Mouse (Mus musculus) midbrain, embryonic 14.5 days (tissue): ENCODE measurements around the gene 1600002K03Rik. TPM values are rescaled to one million over a fixed set of nuclear protein-coding genes. Genes with fewer than 3 reads are reported as not detected.

Experiments used
- ATAC-seq: fragments of 200-750 bp; cut with Nextera tagmentation; 2 replicates; pipeline ENCODE4 v1.8.0; 2017; ENCODE audit warnings: moderate number of reproducible peaks, moderate library complexity; ENCODE audit not compliant: low FRiP score, low TSS enrichment
- DNase-seq: peaks from one replicate; pipeline ENCODE4 v3.0.0-alpha.2; 2015
- H3K27ac ChIP-seq: fragments of 300-500 bp; sonication (generic); replicated peaks from 2 replicates; pipeline ENCODE4 v1.5.1; 2014; ENCODE audit warnings: mild to moderate bottlenecking, low read depth, low read length, moderate library complexity
- H3K27me3 ChIP-seq: fragments of 300-500 bp; sonication (generic); 2 replicates; pipeline ENCODE4 v1.6.1; 2014; ENCODE audit warnings: low read length, control low read depth, mixed read lengths; ENCODE audit not compliant: control insufficient read depth, insufficient read depth
- H3K36me3 ChIP-seq: fragments of 300-500 bp; sonication (generic); 2 replicates; pipeline ENCODE4 v1.6.1; 2014; ENCODE audit warnings: low read length, control low read depth; ENCODE audit not compliant: control insufficient read depth, insufficient read depth
- H3K4me1 ChIP-seq: fragments of 300-500 bp; sonication (generic); 2 replicates; pipeline ENCODE4 v1.6.1; 2014; ENCODE audit warnings: mild to moderate bottlenecking, antibody characterized with exemption, low read length, control low read depth; ENCODE audit not compliant: control insufficient read depth, insufficient read depth
- H3K4me2 ChIP-seq: fragments of 300-500 bp; sonication (generic); 2 replicates; pipeline ENCODE4 v1.6.1; 2014; ENCODE audit warnings: mild to moderate bottlenecking, low read length, moderate library complexity
- H3K4me3 ChIP-seq: fragments of 300-500 bp; sonication (generic); replicated peaks from 2 replicates; pipeline ENCODE4 v1.5.1; 2014; ENCODE audit warnings: low read depth, low read length
- H3K9ac ChIP-seq: fragments of 300-500 bp; sonication (generic); replicated peaks from 2 replicates; pipeline ENCODE4 v1.6.1; 2014; ENCODE audit warnings: mild to moderate bottlenecking, low read length, moderate library complexity
- H3K9me3 ChIP-seq: fragments of 300-500 bp; sonication (generic); 2 replicates; pipeline ENCODE4 v1.6.1; 2016; ENCODE audit warnings: low read length, control low read depth, mixed read lengths; ENCODE audit not compliant: control insufficient read depth
- WGBS: fragments of 180-500 bp; shearing (Covaris S2); extraction: QIAGEN DNeasy Blood & Tissue Kit; methylation state at CpG from one replicate; pipeline ENCODE4 v1.1.7; 2014; 5-methylcytosine and 5-hydroxymethylcytosine counted together
- polyA plus RNA-seq: library from polyadenylated mRNA; unstranded; fragments of >200 nt; fragmentation: Nextera tagmentation; extraction: Ambion mirVana; gene quantifications from 2 replicates; pipeline ENCODE4 v1.2.1, GENCODE M21; 2014

Gene 1600002K03Rik
- polyA plus RNA-seq, 1 experiment from 2014 or later: 5.7 TPM

GRCm38 (mm10) chr10:80156002-80156751, 16.6 kb upstream of the 1600002K03Rik start:
- Histone ChIP-seq H3K36me3 (peaks cover 71% of the 10 kb centered on the region), H3K9ac (no peak overlapping the region), H3K27ac (peak overlapping the region; percentile 37), H3K4me3 (no peak overlapping the region), H3K9me3 (no peaks in the 10 kb centered on the region), H3K4me2 (no peak overlapping the region), H3K4me1 (peaks cover 56% of the 10 kb centered on the region), H3K27me3 (no peaks in the 10 kb centered on the region)
- 85% methylated on average over 29 of the region's 29 CpGs for WGBS
- no peak for DNase-seq
- ATAC-seq: no peak

GRCm38 (mm10) chr10:80156752-80157053, 16.0 kb upstream of the 1600002K03Rik start:
- Histone ChIP-seq H3K9ac (peak overlapping the region; percentile 37; the same call in 1 of the 2 replicates), H3K4me1 (peaks cover 56% of the 10 kb centered on the region), H3K4me3 (no peak overlapping the region), H3K9me3 (no peaks in the 10 kb centered on the region), H3K27me3 (no peaks in the 10 kb centered on the region), H3K27ac (peak overlapping the region; percentile 91), H3K4me2 (no peak overlapping the region), H3K36me3 (peaks cover 66% of the 10 kb centered on the region)
- 62% methylated on average over 7 of the region's 7 CpGs for WGBS
- ATAC-seq: no peak
- DNase-seq: no peak

- no peak for ATAC-seq
- no peak for DNase-seq
- no peaks in the 10 kb centered on the region for H3K9me3 ChIP-seq
- H3K4me2 ChIP-seq: peak overlapping the region; percentile 9; the same call in 1 of the 2 replicates
- H3K4me3 ChIP-seq: no peak overlapping the region
- no peaks in the 10 kb centered on the region for H3K27me3 ChIP-seq
- peak overlapping the region; percentile 91 for H3K27ac ChIP-seq
- 54% methylated on average over 15 of the region's 15 CpGs for WGBS
- peak overlapping the region; percentile 37 for H3K9ac ChIP-seq
- H3K36me3 ChIP-seq: peaks cover 59% of the 10 kb centered on the region
- H3K4me1 ChIP-seq: peaks cover 54% of the 10 kb centered on the region
Measured at GRCm38 (mm10) chr10:80157141-80157929, 15.4 kb upstream of the 1600002K03Rik start.

GRCm38 (mm10) chr10:80158307-80158986, 14.3 kb upstream of the 1600002K03Rik start:
- peak overlapping the region; percentile 20; the same call in 1 of the 2 replicates for H3K9ac ChIP-seq
- H3K27me3 ChIP-seq: no peaks in the 10 kb centered on the region
- H3K4me3 ChIP-seq: peak overlapping the region; percentile 5; the same call in 1 of the 2 replicates
- H3K27ac ChIP-seq: peak overlapping the region; percentile 91
- 12% methylated on average over 18 of the region's 18 CpGs for WGBS
- no peak for ATAC-seq
- H3K4me1 ChIP-seq: peaks cover 43% of the 10 kb centered on the region
- peak; percentile 53 for DNase-seq
- H3K9me3 ChIP-seq: no peaks in the 10 kb centered on the region
- H3K4me2 ChIP-seq: peak overlapping the region; percentile 75
- peaks cover 48% of the 10 kb centered on the region for H3K36me3 ChIP-seq

GRCm38 (mm10) chr10:80159021-80159560, 13.7 kb upstream of the 1600002K03Rik start:
- H3K4me1 ChIP-seq: peaks cover 39% of the 10 kb centered on the region
- DNase-seq (peak; percentile 74), ATAC-seq (peak; percentile 52; the same call in 1 of the 2 replicates)
- WGBS: 5% methylated on average over 12 of the region's 12 CpGs
- peak overlapping the region; percentile 75 for H3K4me2 ChIP-seq
- no peaks in the 10 kb centered on the region for H3K9me3 ChIP-seq
- H3K4me3 ChIP-seq: peak overlapping the region; percentile 38
- H3K9ac ChIP-seq: peak overlapping the region; percentile 47
- peak overlapping the region; percentile 91 for H3K27ac ChIP-seq
- no peaks in the 10 kb centered on the region for H3K27me3 ChIP-seq
- H3K36me3 ChIP-seq: peaks cover 42% of the 10 kb centered on the region

- Histone ChIP-seq H3K4me1 (peaks cover 40% of the 10 kb centered on the region), H3K36me3 (peaks cover 35% of the 10 kb centered on the region), H3K27ac (peak overlapping the region; percentile 91), H3K9me3 (no peaks in the 10 kb centered on the region), H3K27me3 (no peaks in the 10 kb centered on the region), H3K4me3 (peak overlapping the region; percentile 38), H3K4me2 (peak overlapping the region; percentile 75), H3K9ac (peak overlapping the region; percentile 47)
- peak; percentile 100 for DNase-seq
- peak; percentile 88 for ATAC-seq
- under 1% methylated on average over 55 of the region's 55 CpGs for WGBS
Measured at GRCm38 (mm10) chr10:80159561-80160454, 12.9 kb upstream of the 1600002K03Rik start.

GRCm38 (mm10) chr10:80160455-80161371, 12.0 kb upstream of the 1600002K03Rik start:
- no peaks in the 10 kb centered on the region for H3K27me3 ChIP-seq
- H3K36me3 ChIP-seq: peaks cover 26% of the 10 kb centered on the region
- peak overlapping the region; percentile 41 for H3K27ac ChIP-seq
- no peak for ATAC-seq
- no peak for DNase-seq
- peak overlapping the region; percentile 39; the same call in 1 of the 2 replicates for H3K9ac ChIP-seq
- peak overlapping the region; percentile 38 for H3K4me3 ChIP-seq
- no peaks in the 10 kb centered on the region for H3K9me3 ChIP-seq
- 2% methylated on average over 33 of the region's 33 CpGs for WGBS
- H3K4me1 ChIP-seq: peaks cover 41% of the 10 kb centered on the region
- H3K4me2 ChIP-seq: peak overlapping the region; percentile 75
